Mouse (Mus musculus) cerebellum, adult 8-10 months (tissue): Measurements from ENCODE around the gene Eng.

Experiments
- DNase-seq: peaks from one replicate; pipeline ENCODE4 v3.0.0; 2022

Eng gene

GRCm38 (mm10) chr2:32712934-32713817, 66.8 kb downstream of the Eng start, which contains the start of gene Cdk9:
Gene Cdk9, minus strand, starts transcription at chr2:32713076.
- peak; percentile 97 for DNase-seq

- peak; percentile 39 for DNase-seq
These were observed 68.0 kb downstream of the Eng start for GRCm38 (mm10) chr2:32714117-32714986.

- DNase-seq: no peak
These were observed 68.6 kb downstream of the Eng start for GRCm38 (mm10) chr2:32714987-32715425.

GRCm38 (mm10) chr2:32718761-32719160, 72.4 kb downstream of the Eng start:
- DNase-seq: no peak

GRCm38 (mm10) chr2:32720053-32720452, 73.7 kb downstream of the Eng start:
- DNase-seq: no peak

GRCm38 (mm10) chr2:32720681-32721229, 74.4 kb downstream of the Eng start, which contains the start of gene Sh2d3c:
Gene Sh2d3c, plus strand, starts transcription at chr2:32721055.
- DNase-seq: no peak

GRCm38 (mm10) chr2:32722046-32722445, 75.7 kb downstream of the Eng start:
- DNase-seq: no peak

GRCm38 (mm10) chr2:32722581-32722980, 76.2 kb downstream of the Eng start:
- DNase-seq: no peak

GRCm38 (mm10) chr2:32724149-32724548, 77.8 kb downstream of the Eng start:
- DNase-seq: no peak

- no peak for DNase-seq
These were observed 78.7 kb downstream of the Eng start for GRCm38 (mm10) chr2:32724832-32725790.

- DNase-seq: peak; percentile 78
These were observed 81.0 kb downstream of the Eng start for GRCm38 (mm10) chr2:32727435-32727834.

GRCm38 (mm10) chr2:32728463-32728862, 82.1 kb downstream of the Eng start:
- DNase-seq: no peak

GRCm38 (mm10) chr2:32729547-32729946, 83.2 kb downstream of the Eng start:
- DNase-seq: no peak

- no peak for DNase-seq
These were observed 84.5 kb downstream of the Eng start for GRCm38 (mm10) chr2:32730854-32731253.

GRCm38 (mm10) chr2:32731911-32732310, 85.5 kb downstream of the Eng start:
- no peak for DNase-seq
